Mouse (Mus musculus): ENCODE data around the gene Fads1. TPM values are rescaled to one million over a fixed set of nuclear protein-coding genes. Genes with fewer than 3 reads are reported as not detected.
A peak's percentile ranks its signal among the peaks of the same experiment; 100 is the strongest.

Fads1 gene
- total RNA-seq, 2 experiments from 2014 or later, result 155 to 165 TPM

DNA sequence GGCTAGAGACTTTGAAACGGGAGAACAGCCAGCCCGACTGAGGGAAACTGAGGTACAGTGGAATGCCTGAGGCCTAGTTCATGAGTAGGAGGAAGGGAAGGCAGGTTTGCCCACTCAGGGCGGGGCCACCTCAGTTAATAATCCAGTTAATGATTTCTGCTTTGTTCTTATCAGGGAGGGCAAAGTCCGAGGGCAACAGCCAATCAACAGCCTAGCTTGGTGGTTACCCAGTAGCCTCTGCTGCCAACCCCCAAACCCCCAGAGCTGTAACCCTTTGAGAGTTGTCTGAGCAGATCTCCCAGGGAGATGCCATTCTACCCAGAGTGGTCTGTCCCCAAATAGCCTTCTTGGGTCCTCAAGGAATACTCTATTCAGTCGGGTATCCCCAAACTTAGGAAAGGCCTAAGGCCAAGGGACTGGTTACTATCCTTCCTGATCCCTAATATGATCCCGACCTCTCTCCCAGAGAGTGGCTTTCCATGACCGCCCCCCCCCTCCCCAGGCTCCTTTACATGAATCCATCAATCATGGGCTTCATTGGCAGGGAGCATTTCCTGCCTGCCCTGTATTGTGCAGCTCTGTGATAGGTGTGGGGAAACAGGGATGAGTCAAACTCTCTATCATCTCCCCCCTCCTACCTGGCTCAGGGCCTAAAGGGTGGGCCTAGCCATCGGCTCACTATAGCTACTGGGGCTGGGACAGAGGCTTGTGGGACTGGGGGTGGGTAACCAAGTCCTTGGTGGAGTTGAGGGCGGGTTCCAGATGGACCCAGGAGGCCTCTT lies 53.3 kb downstream of the Fads1 start:
- DNase-seq (ENCODE audit: low spot score in 2 of 2), result no peak
- intact Hi-C loops (cut with DNase I), result no loop called here

DNA sequence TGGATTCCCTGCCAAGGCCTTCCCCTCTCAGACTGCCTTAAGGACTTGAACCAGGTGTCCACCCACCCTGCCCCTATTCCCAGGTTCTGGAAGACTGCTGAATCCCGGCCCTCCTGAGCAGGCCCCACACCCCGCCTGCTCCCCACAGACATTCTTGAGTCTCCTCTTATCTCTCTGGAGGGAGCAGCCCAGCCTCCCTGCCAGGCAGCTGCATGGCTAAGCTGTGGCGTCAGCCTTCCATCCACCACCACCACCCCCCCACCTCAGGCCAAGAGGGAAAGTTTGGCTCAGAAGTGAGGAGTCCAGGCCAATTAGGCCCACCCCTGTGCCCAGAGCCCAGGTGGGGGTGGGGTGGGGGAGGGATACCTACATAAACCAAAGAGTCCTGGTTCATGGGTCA lies 55.8 kb downstream of the Fads1 start:
- DNase-seq (ENCODE audit: low spot score in 2 of 2), result no peak
- intact Hi-C loops (cut with DNase I), result no loop called here

DNA sequence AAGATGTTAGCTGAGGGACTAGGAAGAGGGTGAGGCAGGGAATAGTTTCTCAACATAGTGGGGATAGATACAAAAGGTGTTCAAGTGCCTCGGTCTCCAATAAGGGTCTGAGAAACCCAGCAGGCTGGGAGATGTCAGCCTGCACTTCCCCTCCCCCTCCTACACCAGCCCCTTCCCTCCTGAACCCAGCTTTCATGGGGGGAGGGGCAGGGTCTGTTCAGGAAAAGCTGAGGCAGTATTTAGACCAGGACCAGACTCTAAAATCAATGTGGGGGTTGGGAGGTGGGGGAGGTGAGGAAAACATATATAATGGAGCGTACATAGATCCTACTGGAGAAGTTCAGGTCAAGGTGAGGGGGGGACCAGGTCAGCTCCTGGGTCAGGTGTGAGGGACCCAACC lies 56.7 kb downstream of the Fads1 start:
- no peak for DNase-seq (ENCODE audit: low spot score in 2 of 2)
- intact Hi-C loops (cut with DNase I), result no loop called here

GRCm38 (mm10) chr19:10239975-10240653 lies 57.4 kb downstream of the Fads1 start:
- intact Hi-C loops (cut with DNase I), result no loop called here
- no peak for DNase-seq (ENCODE audit: low spot score in 2 of 2)

GRCm38 (mm10) chr19:10240654-10241305 lies 58.1 kb downstream of the Fads1 start, which contains the start of gene Myrf:
Gene Myrf, minus strand, starts transcription at chr19:10240748.
- DNase-seq (ENCODE audit: low spot score in 2 of 2), result peak; percentile 32 to 53
- intact Hi-C loops (cut with DNase I), result no loop called here

GRCm38 (mm10) chr19:10242916-10243315 lies 60.2 kb downstream of the Fads1 start:
- no peak for DNase-seq (ENCODE audit: low spot score in 2 of 2)
- intact Hi-C loops (cut with DNase I), result no loop called here

GRCm38 (mm10) chr19:10244183-10244582 lies 61.5 kb downstream of the Fads1 start:
- intact Hi-C loops (cut with DNase I), result no loop called here
- peak; percentile 65 to 66 for DNase-seq (ENCODE audit: low spot score in 2 of 2)

Small RNA genes lying within 50 kb of the gene (microRNA-seq; reads per million reads assigned to microRNA genes)
- gene Mir6993, result 0.53 to 1.3 reads per million in 2 experiments

Other genes with a start within 250 kb of the Fads1 start
- 1,000 to 10,000 TPM; 1,766 to 1,778 TPM for gene Fth1, start 202.3 kb upstream of the Fads1 start, total RNA-seq (2021)
- 1 to 10 TPM; 1.1 to 2.1 TPM for gene Best1, start 181.3 kb upstream of the Fads1 start, total RNA-seq (2021)
- 10 to 100 TPM in 1 of 2 experiments, 1 to 10 TPM in 1; 8.9 to 10.4 TPM for gene Rab3il1, start 181.2 kb upstream of the Fads1 start, total RNA-seq (2021)
- 10 to 100 TPM; 35.0 to 36.6 TPM for gene Fads3, start 141.3 kb upstream of the Fads1 start, total RNA-seq (2021)
- 100 to 1,000 TPM; 175 to 191 TPM for gene Fads2, start 81.1 kb upstream of the Fads1 start, total RNA-seq (2021)
- 10 to 100 TPM; 84.1 to 88.2 TPM for gene Tmem258, start 21.1 kb downstream of the Fads1 start, total RNA-seq (2021)
- 1 to 10 TPM; 7.3 to 9.2 TPM for gene Fen1, start 21.3 kb downstream of the Fads1 start, total RNA-seq (2021)
- gene Myrf, start 57.9 kb downstream of the Fads1 start, total RNA-seq (2021), result 10 to 100 TPM in 1 of 2 experiments, 1 to 10 TPM in 1; 9.9 to 16.0 TPM
- 10 to 100 TPM; 84.2 to 85.4 TPM for gene Dagla, start 122.0 kb downstream of the Fads1 start, total RNA-seq (2021)
- 100 to 1,000 TPM; 279 to 314 TPM for gene Syt7, start 206.2 kb downstream of the Fads1 start, total RNA-seq (2021)

Measured in left cerebral cortex, postnatal 14 days (tissue).